In the genomic region with DNA sequence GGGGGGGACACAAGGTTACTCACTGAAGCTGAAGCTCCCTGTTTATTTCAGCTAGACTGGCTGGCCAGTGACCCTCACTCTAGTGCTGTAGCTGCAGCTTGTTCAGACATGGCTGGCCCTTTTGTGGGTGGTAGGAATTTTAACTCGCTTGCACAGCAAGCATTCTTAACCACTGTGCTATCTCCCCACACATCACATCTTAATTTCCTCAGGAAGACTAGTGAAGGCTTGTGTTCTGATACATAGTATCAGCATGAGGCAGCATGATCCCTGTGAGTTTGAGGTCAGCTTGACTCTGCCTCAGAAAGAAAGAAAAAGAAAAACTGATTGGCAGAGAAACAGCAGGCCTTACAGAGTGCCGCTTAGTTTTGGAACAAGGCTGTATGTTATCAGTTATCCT, we compare ENCODE assay signal across 27 mouse cellular contexts. TPM values are rescaled to one million over a fixed set of nuclear protein-coding genes. Genes with fewer than 3 reads are reported as not detected.
DNase-seq lines count a peak whose midpoint lies in the region; ATAC-seq lines count a peak whose summit lies in the region.
"Had no signal": no experiment of that assay in that cellular context is flagged by ENCODE, and none has a peak within 500 bp of the region (broad histone marks: within the 10 kb centered on the region; RNA-seq: fewer than 3 reads in every experiment).

No protein-coding gene starts in this region.

- H3K4me3 ChIP-seq in liver, embryonic 12.5 days, result no peak overlapping the region
- H3K4me3 ChIP-seq in hindbrain, embryonic 10.5 days, result no peak overlapping the region
- H3K4me3 ChIP-seq: embryonic facial prominence, embryonic 12.5 days; erythroblast, embryonic 14.5 days; forebrain, embryonic 12.5 days; hindbrain, embryonic 15.5 days; limb, embryonic 15.5 days had no signal

- no peak overlapping the region for H3K4me2 ChIP-seq in liver, embryonic 12.5 days
- H3K4me2 ChIP-seq: embryonic facial prominence, embryonic 12.5 days; forebrain, embryonic 12.5 days; hindbrain, embryonic 15.5 days; limb, embryonic 15.5 days; lung, embryonic 14.5 days; midbrain, embryonic 11.5 days had no signal

- H3K27me3 ChIP-seq in liver, embryonic 12.5 days (replicated peaks), result no peaks in the 10 kb centered on the region
- H3K27me3 ChIP-seq in hindbrain, embryonic 10.5 days (ENCODE audit: insufficient read depth, poor library complexity, severe bottlenecking), result no peaks in the 10 kb centered on the region
- H3K27me3 ChIP-seq: CH12.LX; embryonic facial prominence, embryonic 12.5 days; forebrain, embryonic 12.5 days; hindbrain, embryonic 15.5 days; limb, embryonic 15.5 days had no signal

- no peak for ATAC-seq in liver, embryonic 12.5 days
- peak; percentile 56 for ATAC-seq in megakaryocyte progenitor cell, adult 5-6 weeks (replicated peaks; ENCODE audit: poor library complexity)
- no peak for ATAC-seq in monocyte, adult 5-6 weeks (replicated peaks; ENCODE audit: insufficient number of reproducible peaks, low FRiP score, low TSS enrichment, poor library complexity, severe bottlenecking)

- H3K9me3 ChIP-seq in liver, embryonic 12.5 days (replicated peaks), result no peaks in the 10 kb centered on the region
- no peaks in the 10 kb centered on the region for H3K9me3 ChIP-seq in hindbrain, embryonic 10.5 days
- H3K9me3 ChIP-seq: embryonic facial prominence, embryonic 12.5 days; forebrain, embryonic 12.5 days; G1E; hindbrain, embryonic 15.5 days; limb, embryonic 15.5 days had no signal

- H3K4me1 ChIP-seq in liver, embryonic 12.5 days, result peaks cover 46% of the 10 kb centered on the region
- peaks cover 23% of the 10 kb centered on the region for H3K4me1 ChIP-seq in hindbrain, embryonic 10.5 days (replicated peaks)

- H3K9ac ChIP-seq in liver, embryonic 12.5 days, result 0 out of 2 replicates have a peak overlapping the region, but pooled peaks have one; percentile 17
- H3K9ac ChIP-seq: embryonic facial prominence, embryonic 12.5 days; forebrain, embryonic 12.5 days; hindbrain, embryonic 15.5 days; limb, embryonic 15.5 days; lung, embryonic 14.5 days had no signal

- 22% methylated on average over 2 of the region's 2 CpGs for WGBS in liver, embryonic 12.5 days (ENCODE audit: insufficient replicate concordance)
- 94% methylated on average over 2 of the region's 2 CpGs for WGBS in hindbrain, embryonic 10.5 days

- DNase-seq in liver (no peak), 416B (ENCODE audit: low read depth) (peak; percentile 96)
- peak; percentile 18 for DNase-seq in c-Kit-positive CD71-negative TER-119-negative erythroid progenitor cells, embryonic 14.5 days (ENCODE audit: low read depth)
- DNase-seq in hindbrain, embryonic 10.5 days (ENCODE audit: low spot score), result no peak
- DNase-seq: adrenal gland, postnatal 36 days; cerebellum, adult 11 months; cerebellum, postnatal 10 days; kidney, adult 2 months; left cerebral cortex, postnatal 4 days; lung, embryonic 14.5 days; lung, postnatal 36 days; retina, postnatal 1 day; right cerebral cortex, postnatal 25 days; spleen, adult 18-20 months; thymus, postnatal 25 days had no signal

- H3K27ac ChIP-seq in liver, embryonic 12.5 days, result peak overlapping the region; percentile 17
- no peak overlapping the region for H3K27ac ChIP-seq in hindbrain, embryonic 10.5 days
- H3K27ac ChIP-seq: embryonic facial prominence, embryonic 12.5 days; forebrain, embryonic 12.5 days; hindbrain, embryonic 15.5 days; kidney, postnatal 0 days; limb, embryonic 15.5 days had no signal

- peaks cover 68% of the 10 kb centered on the region for H3K36me3 ChIP-seq in liver, embryonic 12.5 days
- peaks cover 70% of the 10 kb centered on the region for H3K36me3 ChIP-seq in hindbrain, embryonic 10.5 days

RNA-seq across cellular contexts. Expression of a gene that starts 3.6 kb away (rescaled TPM):
- polyA plus RNA-seq in liver, embryonic 12.5 days (2016; fragmentation: Nextera tagmentation; extraction: Ambion mirVana), result 23.9 and 24.8 TPM in 2 replicates
- 7.1 and 9.2 TPM in 2 replicates for total RNA-seq in megakaryocyte progenitor cell, adult 5-6 weeks (2015)
- total RNA-seq in megakaryocyte progenitor cell, adult 5-6 weeks (2017), result 3.2 and 5.3 TPM in 2 replicates
- total RNA-seq in monocyte, adult 5-6 weeks (2017), result 1.7 to 8.4 TPM (median 2.9 TPM) in 3 replicates
- polyA plus RNA-seq in hindbrain, embryonic 10.5 days (2016; fragmentation: Nextera tagmentation; extraction: Ambion mirVana), result 39.7 and 40.9 TPM in 2 replicates

RNA-seq across cellular contexts. Expression of a gene that starts 3.8 kb away (rescaled TPM):
- 24.4 and 24.7 TPM in 2 replicates for polyA plus RNA-seq in liver, embryonic 12.5 days (2016; fragmentation: Nextera tagmentation; extraction: Ambion mirVana)
- total RNA-seq in megakaryocyte progenitor cell, adult 5-6 weeks (2015), result 32.2 and 53.8 TPM in 2 replicates
- total RNA-seq in megakaryocyte progenitor cell, adult 5-6 weeks (2017), result 44.2 and 45.7 TPM in 2 replicates
- 14.0 to 47.5 TPM (median 21.6 TPM) in 3 replicates for total RNA-seq in monocyte, adult 5-6 weeks (2017)
- polyA plus RNA-seq in hindbrain, embryonic 10.5 days (2016; fragmentation: Nextera tagmentation; extraction: Ambion mirVana), result 56.1 and 58.2 TPM in 2 replicates

RNA-seq across cellular contexts. Expression of a gene that starts 25.7 kb away (rescaled TPM):
- polyA plus RNA-seq in liver, embryonic 12.5 days (2016; fragmentation: Nextera tagmentation; extraction: Ambion mirVana), result 6.6 and 8.5 TPM in 2 replicates
- total RNA-seq in megakaryocyte progenitor cell, adult 5-6 weeks (2015), result 2.5 and 2.8 TPM in 2 replicates
- total RNA-seq in megakaryocyte progenitor cell, adult 5-6 weeks (2017), result 1.4 and 2.4 TPM in 2 replicates
- total RNA-seq in monocyte, adult 5-6 weeks (2017), result 0.32 to 1.4 TPM in 2 of 3 replicates, not detected in the other
- polyA plus RNA-seq in hindbrain, embryonic 10.5 days (2016; fragmentation: Nextera tagmentation; extraction: Ambion mirVana), result 2.6 and 3.5 TPM in 2 replicates

RNA-seq across cellular contexts. Expression of a gene that starts 44.8 kb away (rescaled TPM):
- 19.6 and 21.4 TPM in 2 replicates for polyA plus RNA-seq in liver, embryonic 12.5 days (2016; fragmentation: Nextera tagmentation; extraction: Ambion mirVana)
- total RNA-seq in megakaryocyte progenitor cell, adult 5-6 weeks (2015), result 4.2 and 5.8 TPM in 2 replicates
- 8.9 and 9.9 TPM in 2 replicates for total RNA-seq in megakaryocyte progenitor cell, adult 5-6 weeks (2017)
- 2.0 to 3.7 TPM (median 3.4 TPM) in 3 replicates for total RNA-seq in monocyte, adult 5-6 weeks (2017)
- polyA plus RNA-seq in hindbrain, embryonic 10.5 days (2016; fragmentation: Nextera tagmentation; extraction: Ambion mirVana), result 107 and 108 TPM in 2 replicates

Comparison
In these comparisons a context has a peak if more than half of its experiments do, and no peak if none do; other contexts are left out.
1. DNase-seq: peak in 416B (single experiment) and c-Kit-positive CD71-negative TER-119-negative erythroid progenitor cells, embryonic 14.5 days (single experiment); none in liver (single experiment) and hindbrain, embryonic 10.5 days (single experiment).